Mouse (Mus musculus) right cerebral cortex, adult 2 months (tissue): ENCODE results near the gene Gm13101.
"Not testable (repeated sequence)": the region's sequence is repeated elsewhere in the genome, so short reads cannot be mapped to it uniquely, and the experiment has no call there.

Experiments
- DNase-seq, 2 experiments: peaks; one replicate each; pipeline ENCODE4 v3.0.0; 2021 to 2022; ENCODE audit warnings: low spot score in 2 of 2

Gm13101 gene

GRCm38 (mm10) chr4:143966850-143967249, at the start of gene Gm13101:
Gene Gm13101, minus strand, starts transcription at chr4:143966950.
- not testable (repeated sequence) for DNase-seq

GRCm38 (mm10) chr4:143994269-143994668, 27.5 kb upstream of the Gm13101 start, which contains the start of gene Pramef17:
Gene Pramef17, minus strand, starts transcription at chr4:143994369.
- not testable (repeated sequence) for DNase-seq

GRCm38 (mm10) chr4:143988126-143988525, 21.4 kb upstream of the Gm13101 start:
- peak; percentile 26 to 63 for DNase-seq

- DNase-seq: peak; percentile 12 to 40
Observed at GRCm38 (mm10) chr4:143987475-143987941, 20.8 kb upstream of the Gm13101 start.

- peak; percentile 17 to 30 for DNase-seq
Observed at GRCm38 (mm10) chr4:143985733-143986132, 19.0 kb upstream of the Gm13101 start.

GRCm38 (mm10) chr4:143985165-143985564, 18.4 kb upstream of the Gm13101 start:
- DNase-seq: peak; percentile 7 to 15

GRCm38 (mm10) chr4:143983446-143983845, 16.7 kb upstream of the Gm13101 start:
- not testable (repeated sequence) for DNase-seq

- not testable (repeated sequence) for DNase-seq
Observed at GRCm38 (mm10) chr4:143950916-143951315, 15.8 kb downstream of the Gm13101 start, which contains the start of gene Pramef25. Gene Pramef25, minus strand, starts transcription at chr4:143951016.
